Comparison of ENCODE assay signal across 8 mouse cellular contexts in genomic region chr3:88136945-88137494, GRCm38 (mm10). TPM values are rescaled to one million over a fixed set of nuclear protein-coding genes. Genes with fewer than 3 reads are reported as not detected.
DNase-seq lines count a peak whose midpoint lies in the region; ATAC-seq and TF ChIP-seq lines count a peak whose summit lies in the region.

No protein-coding gene starts in this region.

- peak overlapping the region; percentile 100; the same call in 1 of the 2 replicates for H3K9ac ChIP-seq in heart, embryonic 14.5 days (ENCODE audit: low read length)
- H3K9ac ChIP-seq in intestine, postnatal 0 days (ENCODE audit: low read depth, low read length) = no peak overlapping the region

- no peak for DNase-seq in heart, postnatal 10 days
- peak; percentile 36 for DNase-seq in thymus, postnatal 4 days
- DNase-seq in thymus, postnatal 36 days = no peak
- no peak for DNase-seq in urinary bladder, postnatal 14 days (ENCODE audit: low spot score)
- DNase-seq in spleen, postnatal 36 days (ENCODE audit: low spot score in 2 of 2) = no peak
- no peak for DNase-seq in natural killer cell, adult 2 months (ENCODE audit: low spot score in 2 of 2)

- 74% methylated on average over 4 of the region's 4 CpGs for WGBS in heart, embryonic 14.5 days
- 72% methylated on average over 4 of the region's 4 CpGs for WGBS in intestine, postnatal 0 days

- intact Hi-C loops in heart, postnatal 10 days (cut with DNase I) = no loop called here

- TF ChIP-seq CTCF in intestine, postnatal 0 days (IDR thresholded peaks at IDR 0.05; ENCODE audit: low read depth) = no peak

- H3K36me3 ChIP-seq in heart, embryonic 14.5 days (ENCODE audit: control insufficient read depth, insufficient read depth, low read length) = no peaks in the 10 kb centered on the region
- no peaks in the 10 kb centered on the region for H3K36me3 ChIP-seq in intestine, postnatal 0 days (ENCODE audit: control insufficient read depth, insufficient read depth)

- peaks cover 48 to 58% of the 10 kb centered on the region in 2 experiments for H3K4me1 ChIP-seq in heart, embryonic 14.5 days (ENCODE audit: control insufficient read depth in 2 of 2, insufficient read depth in 2 of 2, low read length in 2 of 2)
- peaks cover 17% of the 10 kb centered on the region for H3K4me1 ChIP-seq in intestine, postnatal 0 days (replicated peaks; ENCODE audit: control insufficient read depth, insufficient read depth, low read length)

- H3K9me3 ChIP-seq in heart, embryonic 14.5 days (ENCODE audit: control insufficient read depth, low read length) = no peaks in the 10 kb centered on the region
- H3K9me3 ChIP-seq in intestine, postnatal 0 days (ENCODE audit: control insufficient read depth) = no peaks in the 10 kb centered on the region

- H3K27ac ChIP-seq in heart, embryonic 14.5 days (replicated peaks in 1 of 2; ENCODE audit: control insufficient read depth in 1 of 2, insufficient read depth in 1 of 2, low read depth in 2 of 2, low read length in 2 of 2) = peak overlapping the region; percentile 61 to 100
- peak overlapping the region; percentile 28; the same call in 1 of the 2 replicates for H3K27ac ChIP-seq in intestine, postnatal 0 days (ENCODE audit: low read depth, low read length)

- no peaks in the 10 kb centered on the region for H3K27me3 ChIP-seq in heart, embryonic 14.5 days (ENCODE audit: control insufficient read depth, insufficient read depth, low read length)
- no peaks in the 10 kb centered on the region for H3K27me3 ChIP-seq in intestine, postnatal 0 days (replicated peaks; ENCODE audit: control insufficient read depth, insufficient read depth, low read length)

- H3K4me3 ChIP-seq in heart, embryonic 14.5 days (ENCODE audit: control insufficient read depth in 1 of 2, insufficient read depth in 1 of 2, low read depth in 1 of 2, low read length in 2 of 2) = no peak overlapping the region
- no peak overlapping the region for H3K4me3 ChIP-seq in intestine, postnatal 0 days (ENCODE audit: low read depth, low read length)

- H3K4me2 ChIP-seq in heart, embryonic 14.5 days (ENCODE audit: low read length) = peak overlapping the region; percentile 74
- no peak overlapping the region; the same call in 1 of the 2 replicates for H3K4me2 ChIP-seq in intestine, postnatal 0 days (replicated peaks; ENCODE audit: low read depth)

- no peak for ATAC-seq in heart, embryonic 14.5 days (ENCODE audit: insufficient number of reproducible peaks, insufficient read depth, low FRiP score, low read depth)
- ATAC-seq in intestine, postnatal 0 days = no peak

RNA-seq across cellular contexts. Expression of gene Mef2d, which starts 5.2 kb away (rescaled TPM):
- 52.1 and 52.7 TPM in 2 replicates for polyA plus RNA-seq in heart, embryonic 14.5 days (2014; fragmentation: Nextera tagmentation; extraction: Ambion mirVana)
- total RNA-seq in heart, postnatal 10 days (2021) = 100 to 1,000 TPM; 121 to 133 TPM
- 15.8 and 16.2 TPM in 2 replicates for polyA plus RNA-seq in intestine, postnatal 0 days (2015; fragmentation: Nextera tagmentation; extraction: Ambion mirVana)

RNA-seq across cellular contexts. Expression of gene Iqgap3, which starts 55.2 kb away (rescaled TPM):
- polyA plus RNA-seq in heart, embryonic 14.5 days (2014; fragmentation: Nextera tagmentation; extraction: Ambion mirVana) = 22.8 and 26.4 TPM in 2 replicates
- total RNA-seq in heart, postnatal 10 days (2021) = 10 to 100 TPM; 15.6 to 19.3 TPM
- 4.3 TPM in 2 replicates for polyA plus RNA-seq in intestine, postnatal 0 days (2015; fragmentation: Nextera tagmentation; extraction: Ambion mirVana)

RNA-seq across cellular contexts. Expression of gene Ttc24, which starts 58.9 kb away (rescaled TPM):
- polyA plus RNA-seq in heart, embryonic 14.5 days (2014; fragmentation: Nextera tagmentation; extraction: Ambion mirVana) = not detected in 2 replicates
- total RNA-seq in heart, postnatal 10 days (2021) = not detected
- not detected in 2 replicates for polyA plus RNA-seq in intestine, postnatal 0 days (2015; fragmentation: Nextera tagmentation; extraction: Ambion mirVana)
